Mouse (Mus musculus): ENCODE measurements at regions not wholly inside any gene's neighbourhood (a gene's known extent, or its start where the extent isn't known, plus 50 kb on each side); places are given as distances from the start of the nearest gene placed in this dataset.

GRCm38 (mm10) chr9:87964508-87964907 lies 233.4 kb upstream of the Tbx18 start:
- no peak for DNase-seq (ENCODE audit: low read depth, low spot score)

GRCm38 (mm10) chr9:87965103-87965780 lies 234.2 kb upstream of the Tbx18 start:
- no peak for DNase-seq (ENCODE audit: low read depth, low spot score)

GRCm38 (mm10) chr9:87968190-87969082 lies 237.4 kb upstream of the Tbx18 start:
- no peak for DNase-seq (ENCODE audit: low read depth, low spot score)

- DNase-seq (ENCODE audit: low read depth, low spot score): no peak
These were observed 239.5 kb upstream of the Tbx18 start for GRCm38 (mm10) chr9:87970586-87970985.

GRCm38 (mm10) chr9:87971791-87972190 lies 240.7 kb upstream of the Tbx18 start:
- DNase-seq (ENCODE audit: low read depth, low spot score): no peak

GRCm38 (mm10) chr9:87973531-87973930 lies 242.5 kb upstream of the Tbx18 start:
- DNase-seq (ENCODE audit: low read depth, low spot score): peak; percentile 29

GRCm38 (mm10) chr9:87984910-87985309 lies 253.8 kb upstream of the Tbx18 start:
- no peak for DNase-seq (ENCODE audit: low read depth, low spot score)

- DNase-seq (ENCODE audit: low read depth, low spot score): no peak
These were observed 254.4 kb upstream of the Tbx18 start for GRCm38 (mm10) chr9:87985439-87985838.

- no peak for DNase-seq (ENCODE audit: low read depth, low spot score)
These were observed 275.1 kb upstream of the Tbx18 start for GRCm38 (mm10) chr9:88005945-88006700.

- no peak for DNase-seq (ENCODE audit: low read depth, low spot score)
These were observed 292.7 kb upstream of the Tbx18 start for GRCm38 (mm10) chr9:88023752-88024151.

- no peak for DNase-seq (ENCODE audit: low read depth, low spot score)
These were observed 294.9 kb upstream of the Tbx18 start for GRCm38 (mm10) chr9:88025936-88026335.

- DNase-seq (ENCODE audit: low read depth, low spot score): no peak
These were observed 296.4 kb upstream of the Nt5e start for GRCm38 (mm10) chr9:88030509-88031148.

GRCm38 (mm10) chr9:88037560-88037959 lies 289.4 kb upstream of the Nt5e start:
- no peak for DNase-seq (ENCODE audit: low read depth, low spot score)

- DNase-seq (ENCODE audit: low read depth, low spot score): no peak
These were observed 277.7 kb upstream of the Nt5e start for GRCm38 (mm10) chr9:88049270-88049669.

GRCm38 (mm10) chr9:88049792-88050191 lies 277.2 kb upstream of the Nt5e start:
- no peak for DNase-seq (ENCODE audit: low read depth, low spot score)

GRCm38 (mm10) chr9:88058551-88058950 lies 268.4 kb upstream of the Nt5e start:
- no peak for DNase-seq (ENCODE audit: low read depth, low spot score)

GRCm38 (mm10) chr9:88059005-88059404 lies 268.0 kb upstream of the Nt5e start:
- DNase-seq (ENCODE audit: low read depth, low spot score): no peak

- peak; percentile 42 for DNase-seq (ENCODE audit: low read depth, low spot score)
These were observed 262.9 kb upstream of the Nt5e start for GRCm38 (mm10) chr9:88063973-88064676.

- DNase-seq (ENCODE audit: low read depth, low spot score): no peak
These were observed 261.9 kb upstream of the Nt5e start for GRCm38 (mm10) chr9:88065057-88065456.

- DNase-seq (ENCODE audit: low read depth, low spot score): no peak
These were observed 261.2 kb upstream of the Nt5e start for GRCm38 (mm10) chr9:88065777-88066176.

- DNase-seq (ENCODE audit: low read depth, low spot score): no peak
These were observed 258.7 kb upstream of the Nt5e start for GRCm38 (mm10) chr9:88068322-88068721.
